Mouse (Mus musculus): Measurements from ENCODE around the gene Hist1h4m.
A peak's percentile ranks its signal among the peaks of the same experiment; 100 is the strongest.

- TF ChIP-seq CTCF (IDR thresholded peaks at IDR 0.05; ENCODE audit: borderline replicate concordance, insufficient read depth, low read length) (no peak), POLR2A (IDR thresholded peaks at IDR 0.05; ENCODE audit: low read depth, low read length) (peak; percentile 98)
These were observed 32.5 kb upstream of the Hist1h4m start for GRCm38 (mm10) chr13:21778814-21779766.

Measured in embryonic fibroblast, embryonic 13.5 days (primary cell).